Mouse (Mus musculus) heart, postnatal 0 days (tissue): ENCODE measurements around the gene Slc44a5. TPM values are rescaled to one million over a fixed set of nuclear protein-coding genes. Genes with fewer than 3 reads are reported as not detected.

Experiments
- ATAC-seq: fragments of 200-750 bp; cut with Nextera tagmentation; 2 replicates; pipeline ENCODE4 v1.8.0; 2017; ENCODE audit warnings: low read depth, moderate number of reproducible peaks, moderate library complexity; ENCODE audit not compliant: insufficient read depth
- DNase-seq: peaks from one replicate; pipeline ENCODE4 v3.0.0-alpha.2; 2016; ENCODE audit warnings: low spot score
- H3K27ac ChIP-seq: fragments of 300-500 bp; sonication (generic); 2 replicates; pipeline ENCODE4 v1.5.1; 2014; ENCODE audit warnings: low read depth, mild to moderate bottlenecking
- H3K27me3 ChIP-seq: fragments of 300-500 bp; sonication (generic); 2 replicates; pipeline ENCODE4 v1.6.1; 2014; ENCODE audit warnings: low read length, mixed read lengths; ENCODE audit not compliant: control insufficient read depth, insufficient read depth
- H3K36me3 ChIP-seq: fragments of 300-500 bp; sonication (generic); replicated peaks from 2 replicates; pipeline ENCODE4 v1.6.1; 2014; ENCODE audit warnings: low read length, mixed read lengths; ENCODE audit not compliant: control insufficient read depth, insufficient read depth
- H3K4me1 ChIP-seq: fragments of 300-500 bp; sonication (generic); 2 replicates; pipeline ENCODE4 v1.6.1; 2014; ENCODE audit warnings: antibody characterized with exemption; ENCODE audit not compliant: control insufficient read depth, insufficient read depth
- H3K4me2 ChIP-seq: fragments of 300-500 bp; sonication (generic); 2 replicates; pipeline ENCODE4 v1.6.1; 2014; ENCODE audit warnings: low read depth, mild to moderate bottlenecking, low read length, moderate library complexity
- H3K4me3 ChIP-seq: fragments of 300-500 bp; sonication (generic); 2 replicates; pipeline ENCODE4 v1.5.1; 2014; ENCODE audit warnings: low read depth, low read length
- H3K9ac ChIP-seq: fragments of 300-500 bp; sonication (generic); replicated peaks from 2 replicates; pipeline ENCODE4 v1.6.1; 2014; ENCODE audit warnings: low read depth, low read length, mixed read lengths
- H3K9me3 ChIP-seq: fragments of 300-500 bp; sonication (generic); replicated peaks from 2 replicates; pipeline ENCODE4 v1.6.1; 2016; ENCODE audit warnings: low read length; ENCODE audit not compliant: control insufficient read depth
- CTCF ChIP-seq: IDR thresholded peaks from 2 replicates; pipeline ENCODE4 v1.5.1; 2016; ENCODE audit warnings: antibody characterized with exemption, control low read depth, low read depth
- EP300 ChIP-seq: IDR thresholded peaks from 2 replicates; pipeline ENCODE4 v1.6.1; 2016; ENCODE audit warnings: antibody characterized with exemption, low read depth
- WGBS: fragments of 180-500 bp; shearing (Covaris S2); extraction: QIAGEN DNeasy Blood & Tissue Kit; methylation state at CpG from one replicate; pipeline ENCODE4 v1.1.7; 2014; 5-methylcytosine and 5-hydroxymethylcytosine counted together
- polyA plus RNA-seq: library from polyadenylated mRNA; unstranded; fragments of >200 nt; fragmentation: Nextera tagmentation; extraction: Ambion mirVana; gene quantifications from 2 replicates; pipeline ENCODE4 v1.2.1, GENCODE M21; 2015
- total RNA-seq: library from RNA; depleted of rRNA; stranded (reverse); fragments of >200 nt; gene quantifications from 2 replicates; pipeline ENCODE4 v1.2.3, GENCODE M21; 2014; ENCODE audit warnings: low replicate concordance

Gene Slc44a5
- total and polyA plus RNA-seq, 2 experiments from 2014 or later, result 0.31 to 0.42 TPM

GRCm38 (mm10) chr3:154172593-154172965, 199.3 kb downstream of the Slc44a5 start:
- Histone ChIP-seq H3K4me2 (no peak overlapping the region), H3K4me3 (no peak overlapping the region), H3K27me3 (no peaks in the 10 kb centered on the region), H3K9me3 (no peaks in the 10 kb centered on the region), H3K27ac (no peak overlapping the region), H3K36me3 (no peaks in the 10 kb centered on the region), H3K4me1 (no peaks in the 10 kb centered on the region), H3K9ac (no peak overlapping the region)
- no peak for DNase-seq
- 86% methylated on average over 5 of the region's 5 CpGs for WGBS
- no peak for ATAC-seq
- no peak for TF ChIP-seq CTCF
- TF ChIP-seq EP300, result no peak

DNA sequence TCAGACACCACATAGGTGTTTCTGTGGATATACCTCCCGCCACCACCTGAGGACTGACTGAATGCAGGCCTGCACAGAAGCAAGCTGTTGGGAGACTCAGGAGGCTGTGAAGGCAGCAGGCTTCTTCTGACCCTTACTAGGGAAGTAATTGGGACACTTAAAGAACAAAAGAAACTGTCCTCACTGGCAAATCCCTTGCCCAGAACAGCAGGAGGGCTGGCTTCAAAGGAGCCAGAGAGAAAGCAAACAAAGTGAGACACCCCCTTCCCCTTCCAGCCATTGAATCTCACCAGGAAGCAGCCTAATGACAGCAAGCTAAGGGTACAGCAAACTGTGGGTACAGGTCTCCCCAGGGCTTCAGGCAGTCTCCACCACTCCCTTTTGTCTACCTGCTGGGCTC, 200.3 kb downstream of the Slc44a5 start:
- ATAC-seq (no peak), DNase-seq (no peak)
- no peak overlapping the region for H3K27ac ChIP-seq
- no peaks in the 10 kb centered on the region for H3K9me3 ChIP-seq
- H3K4me2 ChIP-seq, result no peak overlapping the region
- H3K4me1 ChIP-seq, result no peaks in the 10 kb centered on the region
- H3K4me3 ChIP-seq, result no peak overlapping the region
- TF ChIP-seq EP300 (no peak), CTCF (no peak)
- no peak overlapping the region for H3K9ac ChIP-seq
- 71% methylated on average over 1 of the region's 1 CpGs for WGBS
- H3K27me3 ChIP-seq, result no peaks in the 10 kb centered on the region
- H3K36me3 ChIP-seq, result no peaks in the 10 kb centered on the region

GRCm38 (mm10) chr3:154174031-154174430, 200.8 kb downstream of the Slc44a5 start:
- H3K27me3 ChIP-seq, result no peaks in the 10 kb centered on the region
- WGBS, result 67% methylated on average over 9 of the region's 9 CpGs
- no peak for DNase-seq

DNA sequence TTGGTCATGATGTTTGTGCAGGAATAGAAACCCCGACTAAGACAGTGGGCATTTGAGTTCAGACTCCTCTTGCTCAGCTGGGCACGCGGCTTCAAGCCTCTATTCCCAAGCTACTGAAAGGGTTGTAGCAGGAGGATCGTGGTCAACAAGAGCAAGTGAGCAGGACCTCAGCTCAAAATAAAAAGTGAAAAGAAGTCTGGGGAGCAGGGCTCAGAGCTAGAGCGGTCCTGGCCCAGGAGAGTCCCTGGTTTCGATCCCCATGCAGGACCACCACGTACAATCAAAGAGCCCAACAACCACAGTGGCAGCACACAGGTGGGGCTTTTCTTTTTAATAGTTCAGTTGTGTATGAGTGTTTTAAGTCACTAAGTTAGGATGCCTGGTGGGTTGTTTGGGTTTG, 201.5 kb downstream of the Slc44a5 start:
- DNase-seq (no peak), ATAC-seq (no peak)
- 83% methylated on average over 7 of the region's 7 CpGs for WGBS
- no peak for TF ChIP-seq EP300
- TF ChIP-seq CTCF, result no peak
- H3K27ac ChIP-seq, result no peak overlapping the region
- no peaks in the 10 kb centered on the region for H3K4me1 ChIP-seq
- no peaks in the 10 kb centered on the region for H3K36me3 ChIP-seq
- no peak overlapping the region for H3K4me3 ChIP-seq
- H3K27me3 ChIP-seq, result no peaks in the 10 kb centered on the region
- H3K4me2 ChIP-seq, result no peak overlapping the region
- H3K9ac ChIP-seq, result no peak overlapping the region
- no peaks in the 10 kb centered on the region for H3K9me3 ChIP-seq

More at GRCm38 (mm10) chr3:154174031-154174430, 200.8 kb downstream of the Slc44a5 start:
- H3K4me1 ChIP-seq, result no peaks in the 10 kb centered on the region
- H3K36me3 ChIP-seq, result no peaks in the 10 kb centered on the region
- no peak overlapping the region for H3K27ac ChIP-seq
- H3K9me3 ChIP-seq, result no peaks in the 10 kb centered on the region
- ATAC-seq, result no peak
- TF ChIP-seq EP300 (no peak), CTCF (no peak)
- H3K4me3 ChIP-seq, result no peak overlapping the region
- H3K4me2 ChIP-seq, result no peak overlapping the region
- no peak overlapping the region for H3K9ac ChIP-seq

GRCm38 (mm10) chr3:154177665-154178305, 204.5 kb downstream of the Slc44a5 start:
- ATAC-seq, result no peak
- no peaks in the 10 kb centered on the region for H3K36me3 ChIP-seq
- H3K27ac ChIP-seq, result no peak overlapping the region
- no peak for DNase-seq
- TF ChIP-seq CTCF (no peak), EP300 (no peak)
- H3K9ac ChIP-seq, result no peak overlapping the region
- WGBS, result 45% methylated on average over 8 of the region's 8 CpGs
- no peak overlapping the region for H3K4me2 ChIP-seq
- H3K27me3 ChIP-seq, result no peaks in the 10 kb centered on the region
- H3K4me1 ChIP-seq, result no peaks in the 10 kb centered on the region
- no peaks in the 10 kb centered on the region for H3K9me3 ChIP-seq
- H3K4me3 ChIP-seq, result no peak overlapping the region

DNA sequence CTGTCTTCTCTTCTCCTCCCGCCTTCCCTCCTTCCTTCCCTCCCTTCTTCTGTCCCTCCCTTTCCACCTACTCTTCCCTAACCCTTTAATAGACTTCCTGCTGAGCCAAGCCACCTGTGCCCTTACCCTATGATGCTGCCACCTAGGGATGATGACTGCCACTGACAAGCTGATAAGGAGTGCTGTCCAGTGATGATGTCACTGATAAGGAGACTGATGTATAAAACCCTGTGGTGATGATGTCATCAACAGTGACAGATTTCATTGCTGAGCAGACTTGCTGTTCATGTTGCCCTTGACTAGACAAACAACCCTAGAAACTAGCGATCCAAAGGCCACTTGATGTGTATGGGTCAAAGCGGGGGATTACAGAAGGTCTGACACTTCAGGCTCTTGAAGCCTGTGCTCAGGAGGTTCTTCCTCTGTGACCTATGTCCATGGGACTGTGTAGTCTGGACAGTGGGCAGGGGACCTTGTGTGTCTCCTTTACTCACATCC, 206.2 kb downstream of the Slc44a5 start:
- H3K27ac ChIP-seq, result no peak overlapping the region
- no peaks in the 10 kb centered on the region for H3K4me1 ChIP-seq
- H3K27me3 ChIP-seq, result no peaks in the 10 kb centered on the region
- no peak overlapping the region for H3K4me2 ChIP-seq
- DNase-seq, result no peak
- H3K36me3 ChIP-seq, result no peaks in the 10 kb centered on the region
- H3K9me3 ChIP-seq, result no peaks in the 10 kb centered on the region
- ATAC-seq, result no peak
- H3K9ac ChIP-seq, result no peak overlapping the region
- TF ChIP-seq EP300, result no peak
- no peak for TF ChIP-seq CTCF
- no peak overlapping the region for H3K4me3 ChIP-seq
- WGBS, result 89% methylated on average over 2 of the region's 3 CpGs
